Mouse (Mus musculus): ENCODE measurements around the gene Abcc6.

DNA sequence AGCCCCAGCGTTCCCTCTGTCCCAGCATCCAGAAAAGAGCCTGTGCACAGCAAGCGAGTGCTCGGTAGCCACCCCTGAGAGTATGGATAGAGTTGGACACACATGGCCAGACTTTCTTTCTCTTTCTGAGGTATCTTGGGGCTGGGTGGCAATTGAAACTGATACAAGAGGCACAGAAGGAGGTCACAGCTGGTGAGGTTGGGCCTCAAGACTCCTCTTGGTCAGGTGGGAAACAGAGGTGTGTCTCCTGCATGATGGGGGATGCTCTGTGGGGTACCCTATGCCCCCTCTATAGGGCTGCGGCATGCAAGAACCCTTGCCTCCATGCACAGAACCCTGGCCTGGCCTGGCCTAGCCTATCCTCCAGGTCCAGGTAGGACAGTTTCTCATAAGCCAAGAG lies 29.5 kb downstream of the Abcc6 start:
- TF ChIP-seq EP300 (IDR thresholded peaks at IDR 0.05; ENCODE audit: insufficient read depth, low read depth, low read length), result no peak
- TF ChIP-seq CTCF (IDR thresholded peaks at IDR 0.05; ENCODE audit: low read depth, low read length), result no peak
